Mouse (Mus musculus): ENCODE data around the gene Slc35f6.

DNA sequence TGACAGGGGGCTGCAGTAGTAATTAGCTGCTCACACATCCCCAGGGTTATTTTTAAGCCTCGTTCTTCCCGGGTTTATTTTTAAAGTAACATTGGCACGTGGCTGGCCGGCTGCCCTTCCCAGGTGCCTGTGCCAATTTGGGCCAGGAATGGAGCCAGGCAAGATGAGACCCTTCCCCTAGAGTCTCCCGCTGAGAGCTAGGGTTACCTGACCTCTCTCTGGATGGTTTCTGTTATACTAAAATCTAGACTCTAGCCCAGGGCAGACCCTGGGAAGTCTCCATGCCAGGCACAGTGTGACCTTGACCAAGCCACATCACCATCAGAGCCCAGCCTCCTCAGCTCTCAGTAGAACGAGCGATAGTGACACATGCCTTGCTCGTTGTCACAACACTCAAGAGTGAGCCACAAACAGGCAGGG is 43.0 kb upstream of the Slc35f6 start:
- TF ChIP-seq POLR2A (IDR thresholded peaks at IDR 0.05; ENCODE audit: insufficient read length, low read depth) (no peak), USF1 (IDR thresholded peaks at IDR 0.05; ENCODE audit: low read depth) (no peak), E2F4 (IDR thresholded peaks at IDR 0.05; ENCODE audit: insufficient read depth) (no peak), TCF12 (IDR thresholded peaks at IDR 0.05; ENCODE audit: insufficient read depth, poor library complexity, severe bottlenecking) (no peak), SRF (IDR thresholded peaks at IDR 0.05; ENCODE audit: control insufficient read depth, insufficient read length, low read depth) (no peak), CEBPB (IDR thresholded peaks at IDR 0.05; ENCODE audit: insufficient read depth, poor library complexity, severe bottlenecking) (no peak), REST (IDR thresholded peaks at IDR 0.05; ENCODE audit: insufficient read depth, insufficient read length) (no peak), MYOD1 (IDR thresholded peaks at IDR 0.05; ENCODE audit: control insufficient read depth in 1 of 3, insufficient read length in 2 of 3, low read depth in 2 of 3) (no peak), MAX (IDR thresholded peaks at IDR 0.05; ENCODE audit: low read depth) (no peak)
